Mouse (Mus musculus): ENCODE measurements around the gene Pde6h.

The Pde6h gene

GRCm38 (mm10) chr6:136959131-136959530 lies 35.5 kb downstream of the Pde6h start:
- in situ Hi-C loops (cut with MboI; ENCODE audit: low pct_unique_long_range_greater_than_20kb in 1 of 2, low sequenced_read_pairs in 2 of 2, unreplicated experiment in 1 of 2) = no loop called here

- in situ Hi-C loops (cut with MboI; ENCODE audit: low pct_unique_long_range_greater_than_20kb in 1 of 2, low sequenced_read_pairs in 2 of 2, unreplicated experiment in 1 of 2) = loop anchor here in 1 of 2 experiments (10.0 kb wide), 1 partner anchor 98 kb away; no protein-coding TSS in a partner anchor
These were observed 39.3 kb downstream of the Pde6h start for GRCm38 (mm10) chr6:136962957-136963356.

GRCm38 (mm10) chr6:136964609-136965510 lies 41.2 kb downstream of the Pde6h start:
- in situ Hi-C loops (cut with MboI; ENCODE audit: low pct_unique_long_range_greater_than_20kb in 1 of 2, low sequenced_read_pairs in 2 of 2, unreplicated experiment in 1 of 2) = loop anchor here (5.0 to 10.0 kb wide), 2 partner anchors 100 to 108 kb away; partner anchors contain the start of gene Art4 (in 1 of the 2)

- in situ Hi-C loops (cut with MboI; ENCODE audit: low pct_unique_long_range_greater_than_20kb in 1 of 2, low sequenced_read_pairs in 2 of 2, unreplicated experiment in 1 of 2) = loop anchor here (5.0 to 10.0 kb wide), 2 partner anchors 101 to 109 kb away; partner anchors contain the start of gene Art4 (in 1 of the 2)
These were observed 42.3 kb downstream of the Pde6h start for GRCm38 (mm10) chr6:136965912-136966311.

GRCm38 (mm10) chr6:136967466-136967865 lies 43.8 kb downstream of the Pde6h start:
- in situ Hi-C loops (cut with MboI; ENCODE audit: low pct_unique_long_range_greater_than_20kb in 1 of 2, low sequenced_read_pairs in 2 of 2, unreplicated experiment in 1 of 2) = loop anchor here (5.0 to 10.0 kb wide), 2 partner anchors 103 to 110 kb away; partner anchors contain the start of gene Art4 (in 1 of the 2)

GRCm38 (mm10) chr6:136968877-136969276 lies 45.2 kb downstream of the Pde6h start:
- in situ Hi-C loops (cut with MboI; ENCODE audit: low pct_unique_long_range_greater_than_20kb in 1 of 2, low sequenced_read_pairs in 2 of 2, unreplicated experiment in 1 of 2) = loop anchor here (5.0 to 10.0 kb wide), 2 partner anchors 104 to 112 kb away; partner anchors contain the start of gene Art4 (in 1 of the 2)

- in situ Hi-C loops (cut with MboI; ENCODE audit: low pct_unique_long_range_greater_than_20kb in 1 of 2, low sequenced_read_pairs in 2 of 2, unreplicated experiment in 1 of 2) = loop anchor here (10.0 to 25.0 kb wide), 2 partner anchors 125 to 342 kb away; partner anchors contain the start of gene Art4 (in 1 of the 2)
These were observed 55.8 kb downstream of the Pde6h start for GRCm38 (mm10) chr6:136979274-136980082.

- in situ Hi-C loops (cut with MboI; ENCODE audit: low pct_unique_long_range_greater_than_20kb in 1 of 2, low sequenced_read_pairs in 2 of 2, unreplicated experiment in 1 of 2) = loop anchor here (10.0 to 25.0 kb wide), 2 partner anchors 126 to 343 kb away; partner anchors contain the start of gene Art4 (in 1 of the 2)
These were observed 56.7 kb downstream of the Pde6h start for GRCm38 (mm10) chr6:136980331-136980746.

GRCm38 (mm10) chr6:136982581-136982980 lies 58.9 kb downstream of the Pde6h start:
- in situ Hi-C loops (cut with MboI; ENCODE audit: low pct_unique_long_range_greater_than_20kb in 1 of 2, low sequenced_read_pairs in 2 of 2, unreplicated experiment in 1 of 2) = loop anchor here (10.0 to 25.0 kb wide), 2 partner anchors 128 to 345 kb away; partner anchors contain the start of gene Art4 (in 1 of the 2)

GRCm38 (mm10) chr6:136983201-136983600 lies 59.6 kb downstream of the Pde6h start:
- in situ Hi-C loops (cut with MboI; ENCODE audit: low pct_unique_long_range_greater_than_20kb in 1 of 2, low sequenced_read_pairs in 2 of 2, unreplicated experiment in 1 of 2) = loop anchor here (10.0 to 25.0 kb wide), 2 partner anchors 128 to 346 kb away; partner anchors contain the start of gene Art4 (in 1 of the 2)

GRCm38 (mm10) chr6:136986019-136986418 lies 62.4 kb downstream of the Pde6h start:
- in situ Hi-C loops (cut with MboI; ENCODE audit: low pct_unique_long_range_greater_than_20kb in 1 of 2, low sequenced_read_pairs in 2 of 2, unreplicated experiment in 1 of 2) = loop anchor here (10.0 to 25.0 kb wide), 2 partner anchors 131 to 349 kb away; partner anchors contain the start of gene Art4 (in 1 of the 2)

- in situ Hi-C loops (cut with MboI; ENCODE audit: low pct_unique_long_range_greater_than_20kb in 1 of 2, low sequenced_read_pairs in 2 of 2, unreplicated experiment in 1 of 2) = loop anchor here (10.0 to 25.0 kb wide), 2 partner anchors 132 to 349 kb away; partner anchors contain the start of gene Art4 (in 1 of the 2)
These were observed 63.1 kb downstream of the Pde6h start for GRCm38 (mm10) chr6:136986718-136987117.

- in situ Hi-C loops (cut with MboI; ENCODE audit: low pct_unique_long_range_greater_than_20kb in 1 of 2, low sequenced_read_pairs in 2 of 2, unreplicated experiment in 1 of 2) = loop anchor here (10.0 to 25.0 kb wide), 2 partner anchors 134 to 351 kb away; partner anchors contain the start of gene Art4 (in 1 of the 2)
These were observed 65.0 kb downstream of the Pde6h start for GRCm38 (mm10) chr6:136988536-136989060.

- in situ Hi-C loops (cut with MboI; ENCODE audit: low pct_unique_long_range_greater_than_20kb in 1 of 2, low sequenced_read_pairs in 2 of 2, unreplicated experiment in 1 of 2) = loop anchor here (10.0 to 25.0 kb wide), 2 partner anchors 135 to 353 kb away; partner anchors contain the start of gene Art4 (in 1 of the 2)
These were observed 66.3 kb downstream of the Pde6h start for GRCm38 (mm10) chr6:136989824-136990497.

GRCm38 (mm10) chr6:136990557-136990956 lies 66.9 kb downstream of the Pde6h start:
- in situ Hi-C loops (cut with MboI; ENCODE audit: low pct_unique_long_range_greater_than_20kb in 1 of 2, low sequenced_read_pairs in 2 of 2, unreplicated experiment in 1 of 2) = loop anchor here (25.0 kb wide), 1 partner anchor 353 kb away; no protein-coding TSS in a partner anchor

- in situ Hi-C loops (cut with MboI; ENCODE audit: low pct_unique_long_range_greater_than_20kb in 1 of 2, low sequenced_read_pairs in 2 of 2, unreplicated experiment in 1 of 2) = loop anchor here (25.0 kb wide), 1 partner anchor 356 kb away; no protein-coding TSS in a partner anchor
These were observed 69.9 kb downstream of the Pde6h start for GRCm38 (mm10) chr6:136993574-136993973.

GRCm38 (mm10) chr6:136995533-136995932 lies 71.9 kb downstream of the Pde6h start:
- in situ Hi-C loops (cut with MboI; ENCODE audit: low pct_unique_long_range_greater_than_20kb in 1 of 2, low sequenced_read_pairs in 2 of 2, unreplicated experiment in 1 of 2) = loop anchor here (25.0 kb wide), 1 partner anchor 358 kb away; no protein-coding TSS in a partner anchor
